Mouse (Mus musculus): Measurements from ENCODE around the gene Tmem97. TPM values are rescaled to one million over a fixed set of nuclear protein-coding genes. Genes with fewer than 3 reads are reported as not detected.
A peak's percentile ranks its signal among the peaks of the same experiment; 100 is the strongest.

The Tmem97 gene
- polyA plus RNA-seq, 1 experiment from 2014 or later = 88.5 TPM

GRCm38 (mm10) chr11:78515549-78516325 is 34.8 kb downstream of the Tmem97 start:
- Histone ChIP-seq H3K27me3 (ENCODE audit: control insufficient read depth, insufficient read depth, low read length) (no peaks in the 10 kb centered on the region), H3K9me3 (ENCODE audit: control insufficient read depth, low read depth, low read length) (no peaks in the 10 kb centered on the region), H3K36me3 (ENCODE audit: control insufficient read depth, insufficient read depth, low read length) (peaks cover 41% of the 10 kb centered on the region), H3K4me3 (ENCODE audit: low read depth, low read length) (no peak overlapping the region), H3K27ac (ENCODE audit: low read length) (no peak overlapping the region), H3K9ac (replicated peaks; ENCODE audit: low read depth, low read length) (no peak overlapping the region), H3K4me1 (ENCODE audit: control insufficient read depth, insufficient read depth, low read length) (peaks cover 11% of the 10 kb centered on the region; the same call in 1 of the 2 replicates), H3K4me2 (replicated peaks; ENCODE audit: low read depth, low read length) (no peak overlapping the region)
- WGBS = 68% methylated on average over 2 of the region's 2 CpGs
- ATAC-seq (ENCODE audit: insufficient number of reproducible peaks, insufficient read depth, low FRiP score, low read depth) = no peak

- Histone ChIP-seq H3K27me3 (ENCODE audit: control insufficient read depth, insufficient read depth, low read length) (no peaks in the 10 kb centered on the region), H3K9ac (replicated peaks; ENCODE audit: low read depth, low read length) (peak overlapping the region; percentile 95; the same call in 1 of the 2 replicates), H3K36me3 (ENCODE audit: control insufficient read depth, insufficient read depth, low read length) (peaks cover 29% of the 10 kb centered on the region), H3K4me2 (replicated peaks; ENCODE audit: low read depth, low read length) (peak overlapping the region; percentile 91), H3K27ac (ENCODE audit: low read length) (no peak overlapping the region), H3K4me3 (ENCODE audit: low read depth, low read length) (peak overlapping the region; percentile 94), H3K4me1 (ENCODE audit: control insufficient read depth, insufficient read depth, low read length) (peaks cover 11% of the 10 kb centered on the region; the same call in 1 of the 2 replicates), H3K9me3 (ENCODE audit: control insufficient read depth, low read depth, low read length) (no peaks in the 10 kb centered on the region)
- 74% methylated on average over 3 of the region's 3 CpGs for WGBS
- ATAC-seq (ENCODE audit: insufficient number of reproducible peaks, insufficient read depth, low FRiP score, low read depth) = no peak
These were observed 37.3 kb downstream of the Tmem97 start for GRCm38 (mm10) chr11:78513106-78513790.

GRCm38 (mm10) chr11:78512025-78512957 is 38.3 kb downstream of the Tmem97 start, which contains the start of the genes Tmem199 and Poldip2:
Gene Tmem199, minus strand, starts transcription at chr11:78512172.
Gene Poldip2, plus strand, starts transcription at chr11:78512193.
- H3K27me3 ChIP-seq (ENCODE audit: control insufficient read depth, insufficient read depth, low read length) = no peaks in the 10 kb centered on the region
- H3K9ac ChIP-seq (replicated peaks; ENCODE audit: low read depth, low read length) = peak within 1 kb of the TSS; percentile 95
- peak within 1 kb of the TSS; percentile 84; the same call in 1 of the 2 replicates for H3K27ac ChIP-seq (ENCODE audit: low read length)
- H3K4me3 ChIP-seq (ENCODE audit: low read depth, low read length) = peak within 1 kb of the TSS; percentile 94
- peak within 1 kb of the TSS; percentile 91 for H3K4me2 ChIP-seq (replicated peaks; ENCODE audit: low read depth, low read length)
- H3K4me1 ChIP-seq (ENCODE audit: control insufficient read depth, insufficient read depth, low read length) = peaks cover 11% of the 10 kb centered on the region; the same call in 1 of the 2 replicates
- no peaks in the 10 kb centered on the region for H3K9me3 ChIP-seq (ENCODE audit: control insufficient read depth, low read depth, low read length)
- ATAC-seq (ENCODE audit: insufficient number of reproducible peaks, insufficient read depth, low FRiP score, low read depth) = peak; percentile 96
- H3K36me3 ChIP-seq (ENCODE audit: control insufficient read depth, insufficient read depth, low read length) = peaks cover 29% of the 10 kb centered on the region
- under 1% methylated on average over 61 of the region's 67 CpGs for WGBS

- H3K4me3 ChIP-seq (ENCODE audit: low read depth, low read length) = no peak overlapping the region
- peaks cover 16% of the 10 kb centered on the region for H3K36me3 ChIP-seq (ENCODE audit: control insufficient read depth, insufficient read depth, low read length)
- H3K27me3 ChIP-seq (ENCODE audit: control insufficient read depth, insufficient read depth, low read length) = no peaks in the 10 kb centered on the region
- 77% methylated on average over 5 of the region's 5 CpGs for WGBS
- H3K9ac ChIP-seq (replicated peaks; ENCODE audit: low read depth, low read length) = no peak overlapping the region
- H3K4me2 ChIP-seq (replicated peaks; ENCODE audit: low read depth, low read length) = no peak overlapping the region
- no peaks in the 10 kb centered on the region for H3K9me3 ChIP-seq (ENCODE audit: control insufficient read depth, low read depth, low read length)
- no peak for ATAC-seq (ENCODE audit: insufficient number of reproducible peaks, insufficient read depth, low FRiP score, low read depth)
- H3K4me1 ChIP-seq (ENCODE audit: control insufficient read depth, insufficient read depth, low read length) = peaks cover 11% of the 10 kb centered on the region; the same call in 1 of the 2 replicates
- H3K27ac ChIP-seq (ENCODE audit: low read length) = no peak overlapping the region
These were observed 41.4 kb downstream of the Tmem97 start for GRCm38 (mm10) chr11:78509148-78509547.

- Histone ChIP-seq H3K36me3 (ENCODE audit: control insufficient read depth, insufficient read depth, low read length) (peaks cover 16% of the 10 kb centered on the region), H3K4me1 (ENCODE audit: control insufficient read depth, insufficient read depth, low read length) (no peaks in the 10 kb centered on the region), H3K9ac (replicated peaks; ENCODE audit: low read depth, low read length) (no peak overlapping the region), H3K4me3 (ENCODE audit: low read depth, low read length) (no peak overlapping the region), H3K27me3 (ENCODE audit: control insufficient read depth, insufficient read depth, low read length) (no peaks in the 10 kb centered on the region), H3K9me3 (ENCODE audit: control insufficient read depth, low read depth, low read length) (no peaks in the 10 kb centered on the region), H3K4me2 (replicated peaks; ENCODE audit: low read depth, low read length) (no peak overlapping the region), H3K27ac (ENCODE audit: low read length) (no peak overlapping the region)
- no peak for ATAC-seq (ENCODE audit: insufficient number of reproducible peaks, insufficient read depth, low FRiP score, low read depth)
- WGBS = 71% methylated on average over 3 of the region's 3 CpGs
These were observed 45.1 kb downstream of the Tmem97 start for GRCm38 (mm10) chr11:78505430-78505829.

- no peak within 1 kb of the TSS for H3K9ac ChIP-seq (replicated peaks; ENCODE audit: low read depth, low read length)
- H3K4me3 ChIP-seq (ENCODE audit: low read depth, low read length) = no peak within 1 kb of the TSS
- ATAC-seq (ENCODE audit: insufficient number of reproducible peaks, insufficient read depth, low FRiP score, low read depth) = no peak
- H3K27me3 ChIP-seq (ENCODE audit: control insufficient read depth, insufficient read depth, low read length) = peaks cover 6% of the 10 kb centered on the region
- H3K36me3 ChIP-seq (ENCODE audit: control insufficient read depth, insufficient read depth, low read length) = peaks cover 11% of the 10 kb centered on the region
- no peaks in the 10 kb centered on the region for H3K4me1 ChIP-seq (ENCODE audit: control insufficient read depth, insufficient read depth, low read length)
- H3K4me2 ChIP-seq (replicated peaks; ENCODE audit: low read depth, low read length) = no peak within 1 kb of the TSS
- H3K27ac ChIP-seq (ENCODE audit: low read length) = no peak within 1 kb of the TSS
- 68% methylated on average over 7 of the region's 7 CpGs for WGBS
- no peaks in the 10 kb centered on the region for H3K9me3 ChIP-seq (ENCODE audit: control insufficient read depth, low read depth, low read length)
These were observed 47.5 kb downstream of the Tmem97 start, which contains the start of gene Sebox for GRCm38 (mm10) chr11:78502909-78503650. Gene Sebox, plus strand, starts transcription at chr11:78503447.

GRCm38 (mm10) chr11:78501529-78501928 is 49.0 kb downstream of the Tmem97 start:
- ATAC-seq (ENCODE audit: insufficient number of reproducible peaks, insufficient read depth, low FRiP score, low read depth) = no peak
- H3K27ac ChIP-seq (ENCODE audit: low read length) = no peak overlapping the region
- H3K4me2 ChIP-seq (replicated peaks; ENCODE audit: low read depth, low read length) = no peak overlapping the region
- H3K4me3 ChIP-seq (ENCODE audit: low read depth, low read length) = no peak overlapping the region
- no peaks in the 10 kb centered on the region for H3K36me3 ChIP-seq (ENCODE audit: control insufficient read depth, insufficient read depth, low read length)
- no peak overlapping the region for H3K9ac ChIP-seq (replicated peaks; ENCODE audit: low read depth, low read length)
- peaks cover 6% of the 10 kb centered on the region for H3K27me3 ChIP-seq (ENCODE audit: control insufficient read depth, insufficient read depth, low read length)
- no peaks in the 10 kb centered on the region for H3K9me3 ChIP-seq (ENCODE audit: control insufficient read depth, low read depth, low read length)
- WGBS = 76% methylated on average over 20 of the region's 20 CpGs
- H3K4me1 ChIP-seq (ENCODE audit: control insufficient read depth, insufficient read depth, low read length) = no peaks in the 10 kb centered on the region

All from stomach, embryonic 14.5 days (tissue).